Mouse (Mus musculus) embryonic fibroblast, embryonic 13.5 days (primary cell): ENCODE results near the gene Itgb6.

Source experiments
- CTCF ChIP-seq: IDR thresholded peaks from 2 replicates; pipeline ENCODE4 v1.5.1; 2011; ENCODE audit warnings: mild to moderate bottlenecking, control low read depth, low read length, moderate library complexity, borderline replicate concordance; ENCODE audit not compliant: insufficient read depth
- POLR2A ChIP-seq: IDR thresholded peaks from 2 replicates; pipeline ENCODE4 v1.6.1; 2011; ENCODE audit warnings: low read depth, mild to moderate bottlenecking, control low read depth, low read length, moderate library complexity

GRCm38 (mm10) chr2:60694563-60694962, 27.9 kb downstream of the Itgb6 start:
- TF ChIP-seq CTCF = no peak
- no peak for TF ChIP-seq POLR2A
